Mouse (Mus musculus) heart, adult 2 months (tissue): ENCODE measurements around the gene Bahd1. TPM values are rescaled to one million over a fixed set of nuclear protein-coding genes. Genes with fewer than 3 reads are reported as not detected.
A peak's percentile ranks its signal among the peaks of the same experiment; 100 is the strongest.

Source experiments
- DNase-seq, 2 experiments: peaks; one replicate each; pipeline ENCODE4 v3.0.0; 2021
- H3K27ac ChIP-seq: fragments of 200-600 bp; 2 replicates; pipeline ENCODE4 v1.8.1; 2022
- H3K27me3 ChIP-seq: fragments of 200-500 bp; 2 replicates; pipeline ENCODE4 v1.6.1; 2012; ENCODE audit warnings: mild to moderate bottlenecking, low read length, inconsistent platforms, mixed read lengths; ENCODE audit not compliant: control insufficient read depth, insufficient read depth
- H3K36me3 ChIP-seq: fragments of 200-500 bp; 2 replicates; pipeline ENCODE4 v1.6.1; 2012; ENCODE audit warnings: low read length, inconsistent platforms; ENCODE audit not compliant: control insufficient read depth, insufficient read depth
- H3K4me1 ChIP-seq: fragments of 200-500 bp; 2 replicates; pipeline ENCODE4 v1.6.1; 2011; ENCODE audit warnings: low read length; ENCODE audit not compliant: control insufficient read depth, insufficient read depth
- H3K4me3 ChIP-seq: fragments of 200-600 bp; 2 replicates; pipeline ENCODE4 v1.8.1; 2022
- H3K79me2 ChIP-seq: fragments of 200-500 bp; replicated peaks from 2 replicates; pipeline ENCODE4 v1.6.1; 2012; ENCODE audit warnings: mild to moderate bottlenecking, inconsistent platforms, low read length, moderate library complexity, mixed read lengths; ENCODE audit not compliant: control insufficient read depth, insufficient read depth
- H3K9ac ChIP-seq: fragments of 200-500 bp; 2 replicates; pipeline ENCODE4 v1.6.1; 2012; ENCODE audit warnings: low read depth, mild to moderate bottlenecking, control low read depth, inconsistent platforms, low read length, mixed read lengths
- CTCF ChIP-seq: fragments of 200-600 bp; IDR thresholded peaks from 2 replicates; pipeline ENCODE4 v1.8.1; 2022; ENCODE audit warnings: antibody characterized with exemption, mild to moderate bottlenecking, moderate library complexity
- EP300 ChIP-seq: fragments of 200-500 bp; IDR thresholded peaks from 2 replicates; pipeline ENCODE4 v1.6.1; 2011; ENCODE audit warnings: low read depth, low read length, control low read depth; ENCODE audit not compliant: insufficient read depth
- POLR2A ChIP-seq: fragments of 200-500 bp; IDR thresholded peaks from 2 replicates; pipeline ENCODE4 v1.6.1; 2011; ENCODE audit warnings: mild to moderate bottlenecking, low read depth, low read length, control low read depth; ENCODE audit not compliant: insufficient read depth
- WGBS: fragments of 180-500 bp; shearing (Covaris S2); methylation state at CpG from one replicate; pipeline ENCODE4 v1.1.7; 2018; 5-methylcytosine and 5-hydroxymethylcytosine counted together
- intact Hi-C: fragments of 180-260 bp; cut with DNase I; formaldehyde crosslinking; loops from one replicate; pipeline ENCODE4 v1.15.1; 2025
- polyA plus RNA-seq: library from polyadenylated mRNA; depleted of rRNA; stranded (reverse); fragments of >200 nt; gene quantifications from 2 replicates; pipeline ENCODE4 v1.2.3, GENCODE M21; 2012
- total RNA-seq, 2 experiments: library from RNA; stranded (reverse); gene quantifications; 2 replicates each; pipeline ENCODE4 v1.2.3; 2021

Gene Bahd1
- total and polyA plus RNA-seq, 3 experiments = 9.9 to 20.1 (median 14.8) TPM

- Histone ChIP-seq H3K4me1 (peaks cover 16% of the 10 kb centered on the region), H3K4me3 (peak overlapping the region; percentile 92), H3K27me3 (peaks cover 2% of the 10 kb centered on the region; the same call in 1 of the 2 replicates), H3K9ac (peak overlapping the region; percentile 57), H3K79me2 (0 out of 2 replicates have a peak, but pooled peaks cover 4% of the 10 kb centered on the region), H3K36me3 (no peaks in the 10 kb centered on the region), H3K27ac (peak overlapping the region; percentile 40; the same call in 1 of the 2 replicates)
- intact Hi-C loops = no loop called here
- DNase-seq = no peak
- WGBS = 0% methylated on average over 11 of the region's 11 CpGs
- TF ChIP-seq CTCF (no peak; the same call in 1 of the 2 replicates), POLR2A (no peak), EP300 (no peak)
These were observed 606 bp downstream of the Bahd1 start for GRCm38 (mm10) chr2:118900826-118901140.

- DNase-seq = peak; percentile 98 to 99
- H3K79me2 ChIP-seq = 0 out of 2 replicates have a peak, but pooled peaks cover 4% of the 10 kb centered on the region
- intact Hi-C loops = loop anchor here (2.0 kb wide), 1 partner anchor 71 kb away; no protein-coding TSS in a partner anchor
- peaks cover 2% of the 10 kb centered on the region; the same call in 1 of the 2 replicates for H3K27me3 ChIP-seq
- WGBS = under 1% methylated on average over 105 of the region's 120 CpGs
- peak overlapping the region; percentile 92 for H3K4me3 ChIP-seq
- H3K4me1 ChIP-seq = peaks cover 16% of the 10 kb centered on the region
- peak overlapping the region; percentile 94 for H3K9ac ChIP-seq
- peak; percentile 41; the same call in 1 of the 2 replicates for TF ChIP-seq POLR2A
- no peak for TF ChIP-seq CTCF
- TF ChIP-seq EP300 = no peak
- no peaks in the 10 kb centered on the region for H3K36me3 ChIP-seq
- H3K27ac ChIP-seq = peak overlapping the region; percentile 89
These were observed 1.2 kb downstream of the Bahd1 start for GRCm38 (mm10) chr2:118901175-118902031.

- intact Hi-C loops = loop anchor here (2.0 kb wide), 1 partner anchor 70 kb away; no protein-coding TSS in a partner anchor
- peak; percentile 69 to 74 for DNase-seq
- Histone ChIP-seq H3K36me3 (no peaks in the 10 kb centered on the region), H3K4me1 (peaks cover 16% of the 10 kb centered on the region), H3K27ac (peak overlapping the region; percentile 61), H3K79me2 (0 out of 2 replicates have a peak, but pooled peaks cover 6% of the 10 kb centered on the region), H3K9ac (peak overlapping the region; percentile 94), H3K27me3 (no peaks in the 10 kb centered on the region; the same call in 1 of the 2 replicates), H3K4me3 (peak overlapping the region; percentile 92)
- WGBS = 1% methylated on average over 80 of the region's 106 CpGs
- TF ChIP-seq EP300 (no peak), CTCF (peak; percentile 59), POLR2A (no peak)
These were observed 2.2 kb downstream of the Bahd1 start for GRCm38 (mm10) chr2:118902051-118903025.

GRCm38 (mm10) chr2:118903333-118903741 is 3.2 kb downstream of the Bahd1 start:
- WGBS = 15% methylated on average over 10 of the region's 10 CpGs
- Histone ChIP-seq H3K9ac (no peak overlapping the region), H3K4me1 (peaks cover 16% of the 10 kb centered on the region), H3K36me3 (no peaks in the 10 kb centered on the region), H3K27ac (no peak overlapping the region), H3K27me3 (no peaks in the 10 kb centered on the region), H3K79me2 (0 out of 2 replicates have a peak, but pooled peaks cover 6% of the 10 kb centered on the region), H3K4me3 (no peak overlapping the region; the same call in 1 of the 2 replicates)
- TF ChIP-seq CTCF (no peak), POLR2A (no peak), EP300 (no peak)
- intact Hi-C loops = loop anchor here (2.0 kb wide), 1 partner anchor 69 kb away; no protein-coding TSS in a partner anchor
- DNase-seq = peak in 1 of 2 experiments; percentile 57

- 78% methylated on average over 7 of the region's 7 CpGs for WGBS
- Histone ChIP-seq H3K4me1 (peaks cover 15% of the 10 kb centered on the region), H3K9ac (no peak overlapping the region), H3K27me3 (no peaks in the 10 kb centered on the region), H3K4me3 (no peak overlapping the region), H3K36me3 (no peaks in the 10 kb centered on the region), H3K27ac (no peak overlapping the region), H3K79me2 (peaks cover 6% of the 10 kb centered on the region; the same call in 1 of the 2 replicates)
- intact Hi-C loops = loop anchor here (2.0 kb wide), 1 partner anchor 21 kb away; the partner anchor contains the start of gene Chst14
- no peak for DNase-seq
- no peak for TF ChIP-seq EP300
- TF ChIP-seq CTCF = no peak
- TF ChIP-seq POLR2A = no peak
These were observed 5.4 kb downstream of the Bahd1 start for GRCm38 (mm10) chr2:118905433-118906117.
